Mouse (Mus musculus): ENCODE measurements around the gene Izumo4. TPM values are rescaled to one million over a fixed set of nuclear protein-coding genes. Genes with fewer than 3 reads are reported as not detected.

The Izumo4 gene
- polyA plus RNA-seq, 1 experiment from 2014 or later = 12.2 TPM

- ATAC-seq = no peak
- Histone ChIP-seq H3K27me3 (replicated peaks; ENCODE audit: control insufficient read depth, insufficient read depth, low read length) (no peaks in the 10 kb centered on the region), H3K4me1 (replicated peaks; ENCODE audit: control insufficient read depth, insufficient read depth, low read length) (peaks cover 10% of the 10 kb centered on the region), H3K4me2 (replicated peaks; ENCODE audit: low read depth) (no peak overlapping the region), H3K4me3 (ENCODE audit: low read depth, low read length) (no peak overlapping the region), H3K9me3 (ENCODE audit: control insufficient read depth) (no peaks in the 10 kb centered on the region), H3K9ac (ENCODE audit: low read depth, low read length) (no peak overlapping the region), H3K36me3 (ENCODE audit: control insufficient read depth, insufficient read depth) (peaks cover 3% of the 10 kb centered on the region; the same call in 1 of the 2 replicates), H3K27ac (ENCODE audit: low read depth, low read length) (no peak overlapping the region; the same call in 1 of the 2 replicates)
- TF ChIP-seq CTCF (IDR thresholded peaks at IDR 0.05; ENCODE audit: low read depth) = no peak
- WGBS = 77% methylated on average over 2 of the region's 2 CpGs
Measured at GRCm38 (mm10) chr10:80680260-80680696, 21.7 kb upstream of the Izumo4 start.

- Histone ChIP-seq H3K9ac (ENCODE audit: low read depth, low read length) (no peak overlapping the region), H3K4me2 (replicated peaks; ENCODE audit: low read depth) (no peak overlapping the region), H3K4me1 (replicated peaks; ENCODE audit: control insufficient read depth, insufficient read depth, low read length) (peaks cover 10% of the 10 kb centered on the region), H3K4me3 (ENCODE audit: low read depth, low read length) (no peak overlapping the region), H3K36me3 (ENCODE audit: control insufficient read depth, insufficient read depth) (peaks cover 19% of the 10 kb centered on the region; the same call in 1 of the 2 replicates), H3K9me3 (ENCODE audit: control insufficient read depth) (no peaks in the 10 kb centered on the region), H3K27ac (ENCODE audit: low read depth, low read length) (no peak overlapping the region), H3K27me3 (replicated peaks; ENCODE audit: control insufficient read depth, insufficient read depth, low read length) (no peaks in the 10 kb centered on the region)
- ATAC-seq = no peak
- no peak for TF ChIP-seq CTCF (IDR thresholded peaks at IDR 0.05; ENCODE audit: low read depth)
- WGBS = 94% methylated on average over 6 of the region's 6 CpGs
Measured at GRCm38 (mm10) chr10:80682003-80682402, 20.0 kb upstream of the Izumo4 start.

DNA sequence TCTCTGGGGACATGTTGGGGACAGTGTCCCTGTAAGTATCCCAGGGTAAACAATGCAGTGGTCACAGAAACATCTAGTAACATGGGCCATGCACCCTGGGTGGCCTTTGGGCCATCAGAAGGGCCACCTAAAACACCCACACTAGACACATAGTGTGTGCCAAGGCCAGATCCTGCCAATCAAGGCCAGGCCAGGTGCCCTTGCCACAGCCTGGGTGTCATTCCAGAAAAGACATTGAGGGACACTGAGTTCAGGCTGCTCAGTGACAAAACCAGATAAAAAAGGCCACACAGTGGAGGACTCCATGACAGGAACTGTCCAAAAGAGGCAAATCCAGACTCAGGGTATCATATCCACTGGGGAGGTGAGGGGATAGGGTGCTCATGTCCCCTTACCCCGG lies 18.3 kb upstream of the Izumo4 start:
- 95% methylated on average over 1 of the region's 1 CpGs for WGBS
- H3K27ac ChIP-seq (ENCODE audit: low read depth, low read length) = no peak overlapping the region
- TF ChIP-seq CTCF (IDR thresholded peaks at IDR 0.05; ENCODE audit: low read depth) = no peak
- H3K36me3 ChIP-seq (ENCODE audit: control insufficient read depth, insufficient read depth) = peaks cover 23% of the 10 kb centered on the region; the same call in 1 of the 2 replicates
- no peak for ATAC-seq
- no peak overlapping the region for H3K4me2 ChIP-seq (replicated peaks; ENCODE audit: low read depth)
- H3K4me3 ChIP-seq (ENCODE audit: low read depth, low read length) = no peak overlapping the region
- no peak overlapping the region for H3K9ac ChIP-seq (ENCODE audit: low read depth, low read length)
- peaks cover 5% of the 10 kb centered on the region; the same call in 1 of the 2 replicates for H3K4me1 ChIP-seq (replicated peaks; ENCODE audit: control insufficient read depth, insufficient read depth, low read length)
- no peaks in the 10 kb centered on the region for H3K9me3 ChIP-seq (ENCODE audit: control insufficient read depth)
- H3K27me3 ChIP-seq (replicated peaks; ENCODE audit: control insufficient read depth, insufficient read depth, low read length) = no peaks in the 10 kb centered on the region

- H3K9me3 ChIP-seq (ENCODE audit: control insufficient read depth) = no peaks in the 10 kb centered on the region
- no peak overlapping the region for H3K9ac ChIP-seq (ENCODE audit: low read depth, low read length)
- no peaks in the 10 kb centered on the region for H3K4me1 ChIP-seq (replicated peaks; ENCODE audit: control insufficient read depth, insufficient read depth, low read length)
- ATAC-seq = peak; percentile 55; the same call in 1 of the 2 replicates
- no peak overlapping the region for H3K27ac ChIP-seq (ENCODE audit: low read depth, low read length)
- H3K4me2 ChIP-seq (replicated peaks; ENCODE audit: low read depth) = no peak overlapping the region
- no peak overlapping the region for H3K4me3 ChIP-seq (ENCODE audit: low read depth, low read length)
- TF ChIP-seq CTCF (IDR thresholded peaks at IDR 0.05; ENCODE audit: low read depth) = peak; percentile 95
- 61% methylated on average over 6 of the region's 6 CpGs for WGBS
- peaks cover 25% of the 10 kb centered on the region; the same call in 1 of the 2 replicates for H3K36me3 ChIP-seq (ENCODE audit: control insufficient read depth, insufficient read depth)
- no peaks in the 10 kb centered on the region for H3K27me3 ChIP-seq (replicated peaks; ENCODE audit: control insufficient read depth, insufficient read depth, low read length)
Measured at GRCm38 (mm10) chr10:80684214-80684613, 17.8 kb upstream of the Izumo4 start.

GRCm38 (mm10) chr10:80684984-80685383 lies 17.0 kb upstream of the Izumo4 start:
- Histone ChIP-seq H3K9ac (ENCODE audit: low read depth, low read length) (no peak overlapping the region), H3K4me2 (replicated peaks; ENCODE audit: low read depth) (no peak overlapping the region), H3K9me3 (ENCODE audit: control insufficient read depth) (no peaks in the 10 kb centered on the region), H3K36me3 (ENCODE audit: control insufficient read depth, insufficient read depth) (peaks cover 33% of the 10 kb centered on the region), H3K4me3 (ENCODE audit: low read depth, low read length) (no peak overlapping the region), H3K27ac (ENCODE audit: low read depth, low read length) (no peak overlapping the region; the same call in 1 of the 2 replicates), H3K27me3 (replicated peaks; ENCODE audit: control insufficient read depth, insufficient read depth, low read length) (no peaks in the 10 kb centered on the region), H3K4me1 (replicated peaks; ENCODE audit: control insufficient read depth, insufficient read depth, low read length) (no peaks in the 10 kb centered on the region)
- no peak for TF ChIP-seq CTCF (IDR thresholded peaks at IDR 0.05; ENCODE audit: low read depth)
- WGBS = 67% methylated on average over 4 of the region's 4 CpGs
- ATAC-seq = no peak

GRCm38 (mm10) chr10:80686617-80687016 lies 15.4 kb upstream of the Izumo4 start:
- WGBS = 97% methylated on average over 3 of the region's 3 CpGs
- Histone ChIP-seq H3K27me3 (replicated peaks; ENCODE audit: control insufficient read depth, insufficient read depth, low read length) (no peaks in the 10 kb centered on the region), H3K27ac (ENCODE audit: low read depth, low read length) (no peak overlapping the region), H3K9ac (ENCODE audit: low read depth, low read length) (no peak overlapping the region), H3K9me3 (ENCODE audit: control insufficient read depth) (no peaks in the 10 kb centered on the region), H3K36me3 (ENCODE audit: control insufficient read depth, insufficient read depth) (peaks cover 46% of the 10 kb centered on the region), H3K4me2 (replicated peaks; ENCODE audit: low read depth) (no peak overlapping the region), H3K4me1 (replicated peaks; ENCODE audit: control insufficient read depth, insufficient read depth, low read length) (no peaks in the 10 kb centered on the region), H3K4me3 (ENCODE audit: low read depth, low read length) (no peak overlapping the region)
- TF ChIP-seq CTCF (IDR thresholded peaks at IDR 0.05; ENCODE audit: low read depth) = no peak
- ATAC-seq = no peak

DNA sequence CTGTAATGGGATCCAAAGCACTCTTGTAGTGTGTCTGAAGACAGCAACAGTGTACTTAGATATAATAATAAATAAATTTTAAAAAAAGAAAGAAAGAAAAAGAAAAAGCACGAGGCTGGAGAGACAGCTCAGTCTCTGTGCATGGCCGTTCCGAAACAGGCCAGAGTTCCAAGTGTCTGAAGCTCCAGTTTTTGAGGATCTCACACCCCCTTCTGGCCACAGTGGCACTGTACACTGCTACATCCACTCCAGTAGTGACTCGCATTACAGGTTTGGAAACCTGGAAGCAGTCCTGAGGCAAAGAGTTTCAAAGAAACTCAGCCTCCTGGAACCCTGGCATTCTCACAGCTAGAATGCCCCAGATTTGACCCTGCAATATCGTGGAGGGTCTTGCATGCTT lies 14.1 kb upstream of the Izumo4 start:
- WGBS = 32% methylated on average over 5 of the region's 5 CpGs
- Histone ChIP-seq H3K4me1 (replicated peaks; ENCODE audit: control insufficient read depth, insufficient read depth, low read length) (no peaks in the 10 kb centered on the region), H3K4me3 (ENCODE audit: low read depth, low read length) (no peak overlapping the region), H3K4me2 (replicated peaks; ENCODE audit: low read depth) (no peak overlapping the region), H3K9me3 (ENCODE audit: control insufficient read depth) (no peaks in the 10 kb centered on the region), H3K9ac (ENCODE audit: low read depth, low read length) (no peak overlapping the region), H3K36me3 (ENCODE audit: control insufficient read depth, insufficient read depth) (peaks cover 46% of the 10 kb centered on the region), H3K27ac (ENCODE audit: low read depth, low read length) (no peak overlapping the region), H3K27me3 (replicated peaks; ENCODE audit: control insufficient read depth, insufficient read depth, low read length) (no peaks in the 10 kb centered on the region)
- no peak for ATAC-seq
- TF ChIP-seq CTCF (IDR thresholded peaks at IDR 0.05; ENCODE audit: low read depth) = peak; percentile 86
